Mouse (Mus musculus) adipocyte (in vitro differentiated cells): ENCODE measurements around the gene Olfr136.

Source experiments
- DNase-seq: peaks from one replicate; pipeline ENCODE4 v3.0.0-alpha.2; 2016; ENCODE audit warnings: low spot score

Gene Olfr136

GRCm38 (mm10) chr17:38329531-38329930 is at the start of gene Olfr136:
TSS of gene Olfr136 (plus strand) at chr17:38329831.
- no peak for DNase-seq

GRCm38 (mm10) chr17:38307470-38307869 is 22.2 kb upstream of the Olfr136 start, which contains the start of gene Olfr137:
TSS of gene Olfr137 (minus strand) at chr17:38307570.
- DNase-seq = no peak
